Mouse (Mus musculus) heart, adult 2 months (tissue): Measurements from ENCODE around the gene Hist1h4b.

ENCODE experiments used
- CTCF ChIP-seq: fragments of 200-600 bp; IDR thresholded peaks from 2 replicates; pipeline ENCODE4 v1.8.1; 2022; ENCODE audit warnings: antibody characterized with exemption, mild to moderate bottlenecking, moderate library complexity
- EP300 ChIP-seq: fragments of 200-500 bp; IDR thresholded peaks from 2 replicates; pipeline ENCODE4 v1.6.1; 2011; ENCODE audit warnings: low read depth, low read length, control low read depth; ENCODE audit not compliant: insufficient read depth
- POLR2A ChIP-seq: fragments of 200-500 bp; IDR thresholded peaks from 2 replicates; pipeline ENCODE4 v1.6.1; 2011; ENCODE audit warnings: mild to moderate bottlenecking, low read depth, low read length, control low read depth; ENCODE audit not compliant: insufficient read depth

DNA sequence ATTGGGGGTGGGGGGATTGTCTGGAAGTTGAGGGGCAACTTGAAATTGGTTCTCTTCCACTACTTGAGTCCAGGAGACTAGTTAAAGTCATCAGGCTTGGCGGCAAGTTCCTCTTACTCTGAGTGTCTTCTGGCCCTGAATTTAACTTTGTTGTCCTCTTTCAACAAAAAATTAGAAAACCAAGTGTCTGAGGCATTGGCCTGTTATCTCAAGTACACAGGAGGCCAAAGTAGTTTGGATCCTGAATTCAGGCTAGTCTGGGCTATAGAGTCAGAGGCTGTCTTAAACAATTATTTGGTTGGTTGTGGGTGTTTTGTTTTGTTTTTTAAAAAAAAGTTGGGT is 8.3 kb downstream of the Hist1h4b start:
- TF ChIP-seq EP300, result no peak
- TF ChIP-seq CTCF, result no peak
- no peak for TF ChIP-seq POLR2A
